In genomic region chr13:53336832-53337231, GRCm38 (mm10) we compare ENCODE assay signal across 16 mouse cellular contexts. TPM values are rescaled to one million over a fixed set of nuclear protein-coding genes. Genes with fewer than 3 reads are reported as not detected.
"Had no signal": no experiment of that assay in that cellular context is flagged by ENCODE, and none has a peak within 500 bp of the region (broad histone marks: within the 10 kb centered on the region; RNA-seq: fewer than 3 reads in every experiment).

No protein-coding gene starts in this region.

- H3K27ac ChIP-seq: kidney, postnatal 0 days; limb, embryonic 15.5 days; liver, embryonic 12.5 days; lung, embryonic 15.5 days; midbrain, embryonic 10.5 days; neural tube, embryonic 13.5 days had no signal

- H3K9ac ChIP-seq: limb, embryonic 15.5 days; liver, embryonic 12.5 days; lung, embryonic 15.5 days; neural tube, embryonic 13.5 days had no signal

- DNase-seq: kidney, adult 9 months; kidney, postnatal 36 days; layer of hippocampus, adult 9-11 months; layer of hippocampus, postnatal 36 days; lung, postnatal 4 days; right cerebral cortex, postnatal 14 days; thymus, postnatal 36 days had no signal

- H3K27me3 ChIP-seq: limb, embryonic 15.5 days; liver, embryonic 12.5 days; lung, embryonic 15.5 days; neural tube, embryonic 13.5 days had no signal

- H3K4me2 ChIP-seq: limb, embryonic 15.5 days; liver, embryonic 12.5 days; lung, embryonic 15.5 days; neural tube, embryonic 13.5 days had no signal

- H3K4me3 ChIP-seq: limb, embryonic 15.5 days; liver, embryonic 12.5 days; lung, embryonic 15.5 days; midbrain, embryonic 10.5 days; neural tube, embryonic 13.5 days had no signal

- H3K4me1 ChIP-seq: limb, embryonic 15.5 days; liver, embryonic 12.5 days; lung, embryonic 15.5 days; midbrain, embryonic 10.5 days; neural tube, embryonic 13.5 days had no signal

- ATAC-seq: intestine, postnatal 0 days; liver, embryonic 12.5 days; midbrain, embryonic 16.5 days had no signal

- H3K9me3 ChIP-seq: limb, embryonic 15.5 days; liver, embryonic 12.5 days; lung, embryonic 15.5 days; midbrain, embryonic 10.5 days; neural tube, embryonic 13.5 days had no signal

RNA-seq across cellular contexts. Expression of gene Ror2, which starts 50.9 kb away (rescaled TPM):
- total RNA-seq: megakaryocyte, adult 5-6 weeks had no signal
